Mouse (Mus musculus) ES-Bruce4 (cell line): ENCODE results near the gene Nav3. TPM values are rescaled to one million over a fixed set of nuclear protein-coding genes. Genes with fewer than 3 reads are reported as not detected.

Experiments used
- H3K27ac ChIP-seq: 2 replicates; pipeline ENCODE4 v1.5.1; 2012; ENCODE audit warnings: low read length, inconsistent platforms; ENCODE audit not compliant: insufficient read depth
- H3K27me3 ChIP-seq: 2 replicates; pipeline ENCODE4 v1.6.1; 2012; ENCODE audit warnings: mild to moderate bottlenecking, low read length, inconsistent platforms; ENCODE audit not compliant: control insufficient read depth, poor library complexity, insufficient read depth, severe bottlenecking
- H3K36me3 ChIP-seq: 2 replicates; pipeline ENCODE4 v1.6.1; 2012; ENCODE audit warnings: inconsistent platforms, mild to moderate bottlenecking, low read length, moderate library complexity; ENCODE audit not compliant: control insufficient read depth, poor library complexity, insufficient read depth, severe bottlenecking
- H3K4me1 ChIP-seq: one replicate; pipeline ENCODE4 v1.8.1; 2011; ENCODE audit warnings: low read length; ENCODE audit not compliant: control insufficient read depth, insufficient read depth
- H3K4me3 ChIP-seq: 2 replicates; pipeline ENCODE4 v1.5.1; 2011; ENCODE audit warnings: low read depth, mild to moderate bottlenecking, low read length
- H3K9ac ChIP-seq: 2 replicates; pipeline ENCODE4 v1.6.1; 2012; ENCODE audit warnings: low read depth, mild to moderate bottlenecking, inconsistent platforms; ENCODE audit not compliant: poor library complexity, severe bottlenecking
- H3K9me3 ChIP-seq: replicated peaks from 2 replicates; pipeline ENCODE4 v1.6.1; 2012; ENCODE audit warnings: mild to moderate bottlenecking, low read length, inconsistent platforms; ENCODE audit not compliant: control insufficient read depth, poor library complexity, insufficient read depth, severe bottlenecking
- CTCF ChIP-seq: IDR thresholded peaks from one replicate; pipeline ENCODE4 v1.8.1; 2011; ENCODE audit warnings: low read depth, low read length
- EP300 ChIP-seq: IDR thresholded peaks from 2 replicates; pipeline ENCODE4 v1.6.1; 2011; ENCODE audit warnings: low read depth, low read length; ENCODE audit not compliant: insufficient read depth
- POLR2A ChIP-seq: IDR thresholded peaks from one replicate; pipeline ENCODE4 v1.8.1; 2011; ENCODE audit warnings: low read length; ENCODE audit not compliant: insufficient read depth
- polyA plus RNA-seq: library from polyadenylated mRNA; stranded (reverse); fragments of >200 nt; gene quantifications from 2 replicates; pipeline ENCODE4 v1.2.4, GENCODE M21; 2011; ENCODE audit warnings: low read depth; ENCODE audit not compliant: missing spikeins, insufficient read depth, insufficient read length

The Nav3 gene
- polyA plus RNA-seq, 1 experiment = 0.36 TPM

GRCm38 (mm10) chr10:110429052-110429451 is 27.0 kb downstream of the Nav3 start:
- H3K36me3 ChIP-seq = no peaks in the 10 kb centered on the region
- no peaks in the 10 kb centered on the region for H3K27me3 ChIP-seq
- H3K4me3 ChIP-seq = no peak overlapping the region
- no peaks in the 10 kb centered on the region for H3K9me3 ChIP-seq
- no peak for TF ChIP-seq EP300
- no peak for TF ChIP-seq CTCF
- TF ChIP-seq POLR2A = no peak
- no peak overlapping the region for H3K27ac ChIP-seq
- no peaks in the 10 kb centered on the region for H3K4me1 ChIP-seq
- no peak overlapping the region for H3K9ac ChIP-seq

GRCm38 (mm10) chr10:110421533-110421932 is 34.5 kb downstream of the Nav3 start:
- H3K4me3 ChIP-seq = no peak overlapping the region
- H3K27ac ChIP-seq = no peak overlapping the region
- no peaks in the 10 kb centered on the region for H3K36me3 ChIP-seq
- H3K9ac ChIP-seq = no peak overlapping the region
- H3K27me3 ChIP-seq = no peaks in the 10 kb centered on the region
- H3K4me1 ChIP-seq = no peaks in the 10 kb centered on the region
- H3K9me3 ChIP-seq = no peaks in the 10 kb centered on the region
- no peak for TF ChIP-seq CTCF

- Histone ChIP-seq H3K27me3 (no peaks in the 10 kb centered on the region), H3K4me1 (no peaks in the 10 kb centered on the region), H3K4me3 (no peak overlapping the region), H3K36me3 (no peaks in the 10 kb centered on the region), H3K27ac (no peak overlapping the region), H3K9me3 (no peaks in the 10 kb centered on the region), H3K9ac (no peak overlapping the region)
- no peak for TF ChIP-seq CTCF
- no peak for TF ChIP-seq EP300
- no peak for TF ChIP-seq POLR2A
These were observed 39.0 kb downstream of the Nav3 start for GRCm38 (mm10) chr10:110417003-110417402.

- Histone ChIP-seq H3K36me3 (no peaks in the 10 kb centered on the region), H3K4me1 (no peaks in the 10 kb centered on the region)
These were observed 40.4 kb downstream of the Nav3 start for GRCm38 (mm10) chr10:110415624-110416023.

GRCm38 (mm10) chr10:110413281-110413897 is 42.6 kb downstream of the Nav3 start:
- Histone ChIP-seq H3K27me3 (no peaks in the 10 kb centered on the region), H3K4me1 (no peaks in the 10 kb centered on the region), H3K4me3 (no peak overlapping the region), H3K27ac (no peak overlapping the region), H3K36me3 (no peaks in the 10 kb centered on the region), H3K9ac (no peak overlapping the region), H3K9me3 (no peaks in the 10 kb centered on the region)
- TF ChIP-seq CTCF = no peak
- TF ChIP-seq POLR2A = no peak
- no peak for TF ChIP-seq EP300

More at GRCm38 (mm10) chr10:110415624-110416023, 40.4 kb downstream of the Nav3 start:
- no peak overlapping the region for H3K4me3 ChIP-seq
- no peak overlapping the region for H3K27ac ChIP-seq
- H3K9ac ChIP-seq = no peak overlapping the region
- no peaks in the 10 kb centered on the region for H3K9me3 ChIP-seq
- H3K27me3 ChIP-seq = no peaks in the 10 kb centered on the region
- TF ChIP-seq EP300 (no peak), CTCF (no peak), POLR2A (no peak)

GRCm38 (mm10) chr10:110402950-110403349 is 53.1 kb downstream of the Nav3 start:
- TF ChIP-seq CTCF (no peak), POLR2A (no peak), EP300 (no peak)
- no peaks in the 10 kb centered on the region for H3K36me3 ChIP-seq
- no peaks in the 10 kb centered on the region for H3K4me1 ChIP-seq

More at GRCm38 (mm10) chr10:110402950-110403349, 53.1 kb downstream of the Nav3 start:
- Histone ChIP-seq H3K4me3 (no peak overlapping the region), H3K9me3 (no peaks in the 10 kb centered on the region; the same call in 1 of the 2 replicates), H3K27ac (no peak overlapping the region), H3K27me3 (no peaks in the 10 kb centered on the region; the same call in 1 of the 2 replicates), H3K9ac (no peak overlapping the region)
